Mouse (Mus musculus) erythroid progenitor cell, adult 5-6 weeks (primary cell): ENCODE data around the gene Ftsj3. TPM values are rescaled to one million over a fixed set of nuclear protein-coding genes. Genes with fewer than 3 reads are reported as not detected.
"Not testable (repeated sequence)": the region's sequence is repeated elsewhere in the genome, so short reads cannot be mapped to it uniquely, and the experiment has no call there.

Experiments used
- ATAC-seq: replicated peaks from 2 replicates; pipeline ENCODE4 v1.8.0; 2016; ENCODE audit warnings: moderate number of reproducible peaks, mild to moderate bottlenecking, moderate TSS enrichment, inconsistent platforms; ENCODE audit not compliant: poor library complexity, low FRiP score, severe bottlenecking
- total RNA-seq, 2 experiments: library from RNA; stranded (forward) in 1 of 2; stranded (reverse) in 1 of 2; fragments of 150-400 nt in 1 of 2; fragments of 186-747, 209-891 nt in 1 of 2; gene quantifications; 2 replicates each; pipeline versions ENCODE4 v1.2.3 to v1.2.4; 2015 to 2017; ENCODE audit warnings: low replicate concordance in 2 of 2

The Ftsj3 gene
- total RNA-seq, 2 experiments from 2014 or later: 13.8 to 20.7 TPM

DNA sequence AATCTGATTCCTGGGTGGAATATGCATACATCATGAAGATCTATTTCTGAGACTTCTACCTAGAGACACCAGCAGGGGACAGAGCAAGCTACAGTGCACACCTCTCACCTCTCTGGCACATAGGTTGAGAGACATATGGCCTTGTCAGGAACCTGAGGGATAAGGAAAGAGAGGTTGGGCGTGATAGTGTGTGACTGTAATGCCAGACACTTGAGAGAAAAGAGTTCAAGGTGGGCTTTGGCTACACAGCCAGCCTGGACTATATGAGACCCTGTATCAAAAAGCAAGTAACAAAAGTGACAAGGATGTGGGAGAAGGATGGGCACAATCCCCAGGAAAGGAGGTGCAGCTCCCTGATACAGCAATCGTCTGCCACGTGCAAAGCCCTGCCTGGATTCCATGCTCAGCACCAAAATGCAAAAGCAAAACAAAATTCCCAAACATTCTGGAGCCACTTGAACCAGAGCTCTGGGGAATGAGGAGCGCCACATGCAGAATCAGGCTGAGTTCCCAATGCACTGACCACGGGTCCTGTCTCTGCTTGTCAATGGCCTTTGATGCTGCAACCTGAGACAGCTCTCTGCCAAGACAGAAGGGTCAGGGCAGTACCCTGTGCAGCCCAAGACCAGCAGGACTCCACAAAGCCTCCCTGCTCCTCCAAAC is 15.4 kb upstream of the Ftsj3 start:
- ATAC-seq: no peak

DNA sequence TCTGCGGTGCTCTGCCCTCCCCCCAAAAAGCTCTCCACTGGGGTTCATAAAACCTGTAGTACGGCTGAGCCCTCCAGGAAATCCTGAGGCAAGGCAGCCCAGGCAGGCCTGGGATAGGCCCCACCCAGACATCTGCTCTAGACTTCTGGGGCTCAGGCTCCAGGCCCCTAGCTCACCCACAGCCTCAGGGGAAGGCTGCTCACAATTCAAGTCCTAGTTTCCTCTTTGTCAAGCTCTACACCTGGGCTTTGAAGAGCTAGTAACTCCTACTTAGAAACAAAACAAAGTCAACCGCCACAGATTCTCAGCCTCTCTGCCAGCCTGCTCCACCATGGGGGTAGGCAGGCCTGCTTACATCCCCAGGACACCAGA is 13.2 kb upstream of the Ftsj3 start:
- no peak for ATAC-seq

DNA sequence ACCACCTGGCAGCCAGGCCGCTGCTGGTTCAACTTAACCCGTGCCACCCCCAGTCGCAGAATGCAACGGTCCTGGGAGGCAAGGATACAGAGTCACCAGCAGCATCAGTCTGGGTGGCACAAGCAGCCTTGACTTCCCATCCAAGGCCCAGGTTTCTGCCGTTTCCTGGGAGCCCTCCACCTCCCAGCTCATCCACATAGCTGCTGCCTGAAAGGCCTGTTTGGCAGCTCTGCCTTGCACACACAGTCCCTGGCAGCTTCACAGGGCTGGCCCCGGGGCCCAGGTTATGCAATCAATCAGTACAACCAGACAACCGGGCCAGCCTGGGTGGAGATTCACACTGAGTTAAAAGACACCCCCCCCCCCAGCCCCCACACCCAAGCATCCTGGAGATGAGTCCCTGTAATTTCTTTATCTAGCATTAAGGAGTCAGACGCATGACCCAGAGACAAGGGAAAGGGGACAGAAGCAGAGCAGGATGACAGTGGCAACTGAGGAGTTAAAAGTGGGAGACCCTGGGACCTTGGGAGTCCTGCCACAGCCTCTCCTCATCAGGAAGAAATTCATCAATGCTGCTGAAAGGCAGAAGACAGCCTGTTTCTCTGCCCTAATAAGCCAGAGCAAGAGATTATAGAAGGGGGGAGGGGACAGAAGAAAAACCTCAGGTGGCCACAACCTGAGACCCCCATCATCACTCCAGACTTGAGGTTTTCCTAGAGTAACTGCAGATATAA is 12.6 kb upstream of the Ftsj3 start:
- no peak for ATAC-seq

DNA sequence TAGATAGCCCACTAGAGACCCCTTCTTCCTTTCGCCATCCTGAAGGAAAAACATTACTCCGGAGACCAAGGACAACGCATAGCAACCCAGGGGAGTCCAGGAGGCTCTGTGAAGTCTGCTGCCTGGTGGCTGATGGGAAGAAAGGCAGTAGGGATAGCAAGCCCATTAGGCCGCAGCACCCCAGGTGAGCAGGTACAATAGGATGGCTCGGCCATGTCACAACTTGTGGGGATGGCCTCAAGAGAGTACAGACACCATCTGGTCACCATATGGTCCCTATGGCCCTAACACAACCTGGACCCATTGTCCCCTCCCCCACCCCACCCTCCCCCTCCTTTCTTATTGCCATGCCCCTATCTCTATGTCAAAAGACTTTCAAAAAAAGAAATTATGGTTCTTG is 12.0 kb upstream of the Ftsj3 start:
- no peak for ATAC-seq

DNA sequence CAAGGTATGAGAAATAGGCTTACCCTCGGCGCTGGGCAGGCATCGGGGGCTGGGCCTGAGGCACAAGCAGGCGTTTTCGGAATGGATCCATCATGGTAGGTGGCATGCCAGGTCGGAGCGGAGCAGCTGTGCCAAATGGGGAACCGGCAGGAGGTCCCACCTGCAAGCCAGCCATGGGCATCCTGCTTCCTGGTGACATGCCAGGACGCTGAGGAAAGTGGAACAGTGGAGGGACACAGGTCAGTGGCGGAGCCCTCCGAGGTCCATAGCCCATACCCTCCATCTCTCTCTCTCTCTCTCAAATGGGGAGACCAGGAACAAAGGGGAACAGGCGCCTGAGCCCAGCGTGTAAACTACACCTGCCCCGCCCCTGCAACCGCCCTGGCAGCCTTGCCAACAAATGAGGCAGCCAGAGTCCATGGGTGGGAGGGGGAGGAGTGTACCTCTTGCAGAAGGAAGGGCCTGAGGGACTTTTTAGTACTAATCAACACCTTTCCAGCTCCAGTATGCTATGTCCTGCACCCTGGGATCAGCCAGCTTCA is 11.5 kb upstream of the Ftsj3 start:
- no peak for ATAC-seq

DNA sequence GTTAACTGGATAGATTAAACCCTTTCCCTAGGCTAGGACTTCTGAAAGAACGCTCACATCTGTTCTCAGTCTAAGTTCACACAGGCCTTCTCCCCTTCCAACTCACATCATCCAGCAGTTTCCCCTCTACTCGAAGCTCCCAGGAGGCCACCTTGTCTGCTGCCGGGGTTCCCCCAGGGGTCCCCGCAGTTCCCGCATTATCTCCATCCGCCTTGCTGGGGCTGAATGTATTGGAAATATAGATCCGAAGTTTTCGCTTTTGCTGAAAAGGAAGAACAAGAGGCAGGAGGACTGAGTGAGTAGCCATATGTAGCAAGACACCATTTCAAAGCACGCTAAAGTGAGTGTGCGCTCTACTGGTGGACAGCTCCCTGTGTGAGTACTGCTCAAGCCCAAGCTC is 10.6 kb upstream of the Ftsj3 start:
- ATAC-seq: no peak

DNA sequence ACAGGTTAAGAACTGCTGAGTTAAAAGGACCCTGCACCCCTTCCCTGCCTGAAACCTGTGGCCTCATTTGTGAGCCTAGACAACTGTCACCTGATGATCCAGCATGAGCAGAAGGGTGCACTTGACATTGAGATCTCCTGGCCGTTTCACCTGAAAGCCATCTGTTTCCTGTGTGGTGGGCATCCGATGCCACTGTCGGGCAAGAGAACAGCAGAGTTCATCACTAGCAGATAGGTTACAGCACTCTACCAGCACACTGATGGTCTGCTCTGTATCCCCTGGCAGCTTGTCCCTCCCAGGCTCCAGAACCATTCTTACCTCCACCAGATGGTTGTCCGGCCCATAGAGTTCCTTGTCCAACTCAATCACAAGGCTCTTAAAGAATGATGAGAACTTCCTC is 9.7 kb upstream of the Ftsj3 start:
- no peak for ATAC-seq

DNA sequence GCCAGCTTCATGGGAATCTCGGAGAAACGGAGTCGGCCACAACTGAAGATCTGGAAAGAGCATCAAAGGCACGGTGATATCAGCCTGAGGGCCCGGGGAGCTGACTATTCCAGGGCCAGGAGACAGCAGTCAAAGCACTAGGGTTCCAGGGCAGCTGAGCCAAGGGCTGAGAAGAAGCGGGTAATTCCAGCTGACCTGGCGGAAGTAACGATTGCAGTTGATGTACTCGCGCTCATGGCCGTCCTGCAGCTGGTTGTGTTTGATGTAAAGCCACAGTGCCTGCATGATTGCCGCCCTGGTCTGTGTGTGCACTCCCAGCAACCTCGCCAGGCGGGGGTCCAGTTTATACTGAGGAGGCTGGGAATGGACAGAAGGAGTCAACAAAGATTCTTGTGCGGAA is 9.1 kb upstream of the Ftsj3 start:
- no peak for ATAC-seq

DNA sequence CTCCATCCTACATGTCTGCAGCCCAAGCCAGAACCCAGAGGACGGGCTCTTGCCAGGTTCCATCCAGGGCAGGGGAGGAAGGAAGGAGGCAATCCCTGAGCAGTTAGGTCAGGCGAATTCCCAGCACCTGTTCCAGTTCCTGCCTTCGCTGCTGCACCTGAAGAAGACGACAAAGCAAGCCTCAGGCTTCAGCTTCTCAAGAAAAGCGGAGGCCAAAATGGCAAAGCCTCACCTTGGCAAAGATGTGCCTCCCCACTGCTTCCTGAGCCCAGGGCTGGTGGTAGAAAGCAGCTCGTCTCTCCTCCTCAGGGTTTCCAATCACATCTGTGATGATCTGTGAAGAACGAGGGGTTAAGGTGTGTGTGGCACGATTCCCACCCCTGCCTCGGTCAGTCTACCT is 8.1 kb upstream of the Ftsj3 start:
- ATAC-seq: no peak

DNA sequence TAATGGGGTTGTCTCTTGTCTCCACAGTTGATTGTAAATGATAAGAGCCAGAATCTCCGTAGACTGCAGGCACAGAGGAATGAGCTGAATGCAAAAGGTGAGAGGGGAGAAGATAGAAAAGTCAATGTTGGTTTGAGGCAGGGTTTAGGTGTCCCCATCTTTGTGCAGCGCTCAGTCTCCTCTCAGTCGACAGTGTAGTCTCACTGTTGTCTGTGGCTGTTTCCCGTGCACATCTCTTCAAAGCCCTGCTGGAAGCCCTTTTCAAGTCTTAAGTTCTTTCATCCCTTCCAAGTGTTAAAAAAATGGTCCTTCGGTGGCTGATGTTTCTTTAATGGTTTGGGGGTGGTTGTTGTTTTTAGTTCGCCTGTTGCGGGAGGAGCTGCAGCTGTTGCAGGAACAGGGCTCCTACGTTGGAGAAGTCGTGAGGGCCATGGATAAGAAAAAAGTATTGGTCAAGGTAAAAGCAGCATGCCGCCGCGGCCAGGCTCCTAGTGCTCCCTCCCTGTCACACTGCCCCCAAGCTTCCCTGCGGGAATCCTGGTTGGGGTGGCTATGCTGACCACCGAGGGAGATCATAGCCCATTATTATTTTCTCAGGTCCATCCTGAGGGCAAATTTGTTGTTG is 5.1 kb upstream of the Ftsj3 start:
- no peak for ATAC-seq

DNA sequence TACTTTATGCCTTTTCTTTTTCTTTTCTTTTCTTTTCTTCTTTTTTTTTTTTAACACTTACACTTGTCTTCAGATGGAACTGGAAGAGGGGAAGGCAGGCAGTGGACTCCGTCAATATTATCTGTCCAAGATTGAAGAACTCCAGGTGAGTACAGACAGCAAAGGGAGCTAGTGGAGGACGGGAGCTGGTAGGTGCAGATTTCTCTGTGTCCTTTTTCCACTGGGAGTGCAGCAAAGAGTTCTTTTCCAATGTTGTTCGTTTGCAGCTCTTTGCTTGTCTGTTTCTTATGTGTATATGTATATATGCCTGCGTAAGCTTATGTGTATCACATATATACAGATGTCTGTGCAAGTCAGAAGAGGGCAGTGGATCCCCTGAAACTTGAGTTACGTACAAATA is 896 bp upstream of the Ftsj3 start:
- no peak for ATAC-seq

DNA sequence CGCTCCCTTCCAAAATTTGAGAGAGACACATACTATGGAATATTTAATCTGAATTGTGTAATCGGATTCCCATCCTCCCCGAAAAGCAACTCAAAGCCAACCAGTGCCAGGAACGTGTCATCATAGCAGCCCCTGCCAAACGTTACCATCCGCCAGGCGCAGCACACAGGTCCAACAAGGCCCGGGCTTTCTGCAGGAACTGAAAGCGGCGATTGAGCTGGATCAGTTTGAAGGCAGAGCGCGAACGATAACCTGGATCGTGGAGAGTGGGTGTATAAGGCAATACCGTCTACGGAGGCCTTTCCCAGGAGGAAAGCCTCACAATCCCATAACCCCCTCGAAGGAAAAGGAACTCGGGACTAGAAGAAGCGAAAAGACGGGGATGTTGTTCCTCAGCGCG is 705 bp downstream of the Ftsj3 start:
- ATAC-seq: 0 out of 2 replicates have a peak, but pooled peaks have one; percentile 0

DNA sequence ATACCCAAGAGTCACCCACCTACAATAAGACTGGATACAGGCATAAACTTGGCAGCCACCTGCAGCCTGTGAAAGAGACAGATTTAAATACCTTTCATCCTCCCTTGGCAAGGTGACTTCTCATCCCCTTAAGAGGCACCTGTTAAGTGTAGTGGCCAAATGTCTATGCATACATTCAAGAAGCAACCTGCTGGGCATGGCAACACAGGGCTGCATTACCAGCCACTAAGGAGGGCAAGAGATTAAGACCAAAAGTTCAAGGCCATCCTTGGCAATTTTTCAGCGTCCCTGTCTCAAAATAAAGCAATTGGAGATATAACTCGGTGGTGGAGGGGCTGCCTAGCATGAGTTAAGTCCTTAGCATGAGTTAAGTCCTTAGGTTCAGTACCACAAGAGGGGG is 1.1 kb downstream of the Ftsj3 start:
- no peak for ATAC-seq

DNA sequence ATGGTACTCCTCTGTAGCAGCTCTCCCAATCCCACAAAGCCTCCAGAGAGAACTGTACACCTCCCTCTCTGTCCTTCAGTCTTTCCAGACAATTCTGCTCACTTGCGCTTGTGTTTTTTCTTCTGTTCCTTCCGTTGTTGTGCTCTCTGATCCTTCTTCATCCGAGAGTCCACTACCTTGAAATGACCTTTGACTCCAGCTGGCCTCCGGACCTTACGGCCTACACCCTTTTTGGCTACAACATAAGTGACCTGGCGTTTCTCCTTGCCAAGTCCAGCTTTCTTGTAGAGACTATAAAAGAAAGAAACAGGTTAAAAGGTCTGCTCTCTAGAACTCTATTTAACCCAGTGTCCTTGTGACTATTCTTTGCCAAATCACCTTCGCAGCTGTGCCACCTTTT is 6.6 kb downstream of the Ftsj3 start:
- no peak for ATAC-seq

DNA sequence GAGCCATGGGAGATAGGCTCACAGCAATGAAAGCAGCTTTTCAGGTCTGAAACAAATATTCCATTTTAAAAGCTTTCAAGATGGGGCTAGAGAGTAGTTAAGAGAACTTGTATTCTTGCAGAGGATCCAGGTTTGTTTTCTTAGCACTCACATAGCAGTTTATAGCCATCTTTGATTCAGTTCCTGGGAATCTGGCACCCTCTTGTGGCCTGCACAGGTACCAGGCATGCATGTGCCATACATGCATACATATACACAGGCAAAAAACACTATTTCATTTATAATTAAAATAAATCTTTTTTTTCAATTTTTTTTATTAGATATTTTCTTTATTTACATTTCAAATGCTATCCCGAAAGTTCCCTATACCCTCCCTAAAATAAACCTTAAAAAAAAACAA is 9.0 kb downstream of the Ftsj3 start:
- ATAC-seq: no peak

DNA sequence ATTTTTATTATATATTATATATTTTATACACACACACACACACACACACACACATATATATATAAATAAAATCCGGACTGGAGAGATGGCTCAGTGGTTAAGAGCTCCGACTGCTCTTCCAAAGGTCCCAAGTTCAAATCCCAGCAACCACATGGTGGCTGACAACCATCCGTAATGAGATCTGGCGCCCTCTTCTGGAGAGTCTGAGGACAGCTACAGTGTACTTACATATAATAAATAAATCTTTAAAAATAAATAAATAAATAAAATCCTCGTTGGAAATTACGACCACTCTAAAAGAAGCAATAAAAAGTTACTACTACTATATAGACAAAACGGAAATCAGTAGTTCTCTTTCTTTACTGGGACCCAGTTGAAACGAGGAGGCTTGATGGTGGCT is 21.9 kb downstream of the Ftsj3 start:
- not testable (repeated sequence) for ATAC-seq

DNA sequence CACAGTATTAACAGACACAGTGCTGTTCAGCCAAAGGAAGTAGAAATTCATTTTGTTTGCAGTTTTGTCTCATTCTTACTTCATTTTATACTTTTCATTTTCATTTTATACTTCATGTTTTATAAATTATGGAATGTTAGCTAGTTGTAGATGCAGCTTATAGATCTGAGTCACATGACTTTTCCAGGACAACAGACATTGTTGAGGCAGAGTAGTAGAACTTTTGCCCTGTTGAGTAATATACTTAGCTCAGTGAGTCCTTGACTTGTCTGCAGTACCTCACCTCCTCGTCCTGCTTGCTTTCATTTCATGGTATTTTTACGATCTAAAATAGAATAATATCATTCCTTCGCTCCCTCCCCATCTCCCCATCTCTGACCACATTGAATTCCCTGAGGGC is 35.3 kb downstream of the Ftsj3 start:
- no peak for ATAC-seq

DNA sequence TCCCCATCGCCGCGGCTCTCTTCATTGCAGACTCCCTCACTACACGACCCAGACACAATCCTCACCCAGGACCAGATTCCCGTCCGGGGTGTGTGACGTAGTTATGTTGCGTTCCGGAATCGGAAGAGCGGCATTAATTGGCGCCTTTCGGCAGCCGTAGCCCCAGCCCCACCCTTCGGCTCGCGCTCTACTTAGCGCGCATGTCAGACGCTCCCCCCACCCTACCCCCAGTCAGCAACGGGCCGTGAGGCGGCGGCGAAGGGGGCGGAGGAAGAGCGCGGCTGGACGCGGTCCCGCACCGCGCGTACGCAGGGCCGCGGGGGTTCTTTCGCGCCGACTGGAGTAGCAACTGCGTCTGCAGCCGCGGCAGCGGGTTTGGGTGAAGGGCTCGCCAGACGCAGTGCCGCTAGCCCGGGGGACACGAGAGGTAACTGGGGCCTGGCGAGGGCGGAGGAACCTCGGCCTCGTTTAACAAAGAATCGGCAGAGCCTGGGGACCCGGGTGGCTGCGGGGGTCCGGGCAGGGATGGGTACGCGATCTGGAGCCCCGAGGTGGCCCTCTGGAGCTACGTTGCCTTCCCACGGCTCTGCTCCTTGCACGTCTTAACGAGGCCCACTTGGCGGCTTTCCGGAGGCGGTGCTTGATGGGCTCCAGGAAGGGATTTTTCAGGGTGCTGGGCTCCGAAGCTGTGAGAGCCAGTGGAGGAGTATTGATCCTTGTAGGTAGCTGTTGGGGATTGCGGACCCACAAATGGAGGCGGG is 39.0 kb downstream of the Ftsj3 start, which contains the start of gene Ddx42:
Ddx42 (plus strand) TSS at position 197 of the 761 bp plus-strand sequence.
- ATAC-seq: peak; percentile 82

DNA sequence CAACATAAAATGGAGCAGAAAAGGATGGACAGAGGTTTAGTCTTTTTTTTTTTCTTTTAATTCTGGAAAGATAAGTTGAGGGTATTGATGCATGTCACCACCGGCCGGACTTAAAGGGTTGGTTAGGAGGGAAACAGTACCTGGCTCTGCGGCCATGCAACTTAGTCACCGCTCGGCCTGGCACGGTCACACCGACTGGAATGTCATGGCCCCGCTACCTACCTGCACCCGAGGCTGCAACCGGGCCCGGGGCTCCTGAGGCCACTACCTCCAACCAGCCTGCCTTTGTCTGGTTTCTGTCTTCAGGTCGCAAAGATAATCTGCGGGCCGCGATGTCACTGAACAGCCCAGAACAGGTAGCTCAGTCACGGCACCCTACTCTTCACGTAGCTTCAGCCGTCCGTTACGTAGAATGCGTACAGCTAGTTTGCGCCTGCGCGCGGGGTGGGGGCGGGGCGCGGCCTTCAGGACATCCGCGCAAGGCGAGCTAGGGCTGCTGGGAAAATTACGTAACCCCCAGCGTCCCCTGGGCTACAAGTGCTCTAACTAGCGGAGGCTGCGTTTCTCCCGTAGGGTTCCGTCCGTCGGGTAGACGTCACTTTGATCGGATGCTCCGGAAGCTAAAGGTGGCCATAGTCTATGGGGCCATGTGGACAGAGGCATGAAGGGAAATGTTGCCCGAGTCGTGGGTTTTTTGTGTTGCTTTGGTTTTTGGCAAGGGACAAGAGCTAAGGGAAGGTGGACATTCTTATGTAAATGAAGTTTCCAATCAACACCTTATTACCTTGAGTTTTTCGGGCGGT is 39.8 kb downstream of the Ftsj3 start, which contains the start of gene Ccdc47:
Ccdc47 (minus strand) TSS at position 418 of the 803 bp plus-strand sequence.
- ATAC-seq: peak; percentile 85
